Mouse (Mus musculus) heart, embryonic 14.5 days (tissue): ENCODE results near the gene Hivep2. TPM values are rescaled to one million over a fixed set of nuclear protein-coding genes. Genes with fewer than 3 reads are reported as not detected.

ENCODE experiments used
- polyA plus RNA-seq: library from polyadenylated mRNA; unstranded; fragments of >200 nt; fragmentation: Nextera tagmentation; extraction: Ambion mirVana; gene quantifications from 2 replicates; pipeline ENCODE4 v1.2.1, GENCODE M21; 2014

Gene Hivep2
- polyA plus RNA-seq, 1 experiment from 2014 or later, result 9.9 TPM

Other genes starting within 250 kb of the Hivep2 start
- gene Aig1, start 97.1 kb upstream of the Hivep2 start, polyA plus RNA-seq, result 78.0 and 81.6 TPM in 2 replicates